Mouse (Mus musculus) cerebral cortex, adult 2 months (tissue): ENCODE measurements around the gene Galm.

Experiments
- WGBS: fragments of 180-500 bp; shearing (Covaris S2); methylation state at CpG from one replicate; pipeline ENCODE4 v1.1.7; 2018; 5-methylcytosine and 5-hydroxymethylcytosine counted together

Galm gene

DNA sequence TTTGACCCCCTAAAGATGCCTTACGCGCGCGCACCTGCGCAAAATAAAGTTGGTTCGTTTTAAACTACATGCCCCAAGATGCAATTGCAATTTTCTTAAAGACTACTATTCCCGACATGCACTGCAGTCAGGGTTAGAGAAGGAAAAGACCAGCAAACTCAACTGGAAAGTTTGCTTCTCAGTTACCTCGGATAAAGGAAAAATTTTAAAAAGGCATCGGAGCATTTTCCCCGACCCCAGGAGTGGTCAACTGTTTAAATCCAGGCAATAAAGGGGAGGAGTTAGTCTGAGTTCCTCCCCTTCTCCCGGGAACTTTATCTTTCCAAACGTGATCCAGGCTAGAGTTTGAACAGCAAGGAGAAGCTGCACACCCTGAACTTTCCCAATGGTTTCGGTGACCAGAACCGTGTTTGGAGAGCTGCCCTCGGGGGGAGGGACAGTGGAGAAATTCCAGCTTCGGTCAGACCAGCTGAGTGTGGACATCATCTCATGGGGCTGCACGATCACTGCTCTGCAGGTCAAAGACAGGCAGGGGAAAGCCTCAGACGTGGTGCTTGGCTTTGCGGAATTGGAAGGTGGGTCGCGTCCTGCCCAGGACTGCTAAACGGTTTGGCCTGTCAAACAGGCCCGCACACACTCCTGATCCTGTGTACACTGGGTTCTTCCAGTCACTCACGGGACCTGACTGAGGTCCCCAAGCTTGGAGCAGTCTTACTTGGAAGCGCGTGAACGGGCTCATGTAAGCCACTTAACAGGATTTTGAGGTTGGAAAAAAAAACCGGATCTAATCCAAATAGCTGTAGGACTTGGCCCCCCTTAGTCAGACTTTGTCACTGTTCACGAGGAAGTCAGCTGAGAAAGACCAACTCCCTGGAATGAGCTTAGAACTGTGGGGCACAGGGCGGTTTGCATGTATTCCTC lies at the start of gene Galm:
Gene Galm, plus strand, starts transcription at position 141 of the 921 bp plus-strand sequence.
- 9% methylated on average over 30 of the region's 30 CpGs for WGBS

DNA sequence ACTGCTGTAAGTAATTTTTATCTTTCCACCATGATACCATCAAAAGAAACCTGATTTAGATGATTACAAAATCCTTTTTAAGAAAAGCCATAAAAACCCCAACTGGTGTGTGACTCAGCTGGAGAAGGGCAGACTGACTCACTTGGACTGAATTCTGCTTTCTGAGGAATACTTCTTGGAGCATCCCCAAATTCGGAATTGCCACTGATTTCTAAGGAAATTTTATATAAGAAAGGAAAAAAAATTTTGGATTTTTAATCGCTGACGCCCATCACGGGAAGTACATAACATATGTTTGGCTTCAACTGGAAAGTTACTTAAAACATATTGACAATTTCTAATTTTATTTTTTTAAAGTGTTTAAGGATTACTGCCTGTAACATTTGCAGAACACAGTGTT lies 48.5 kb upstream of the Galm start:
- 49% methylated on average over 4 of the region's 4 CpGs for WGBS

DNA sequence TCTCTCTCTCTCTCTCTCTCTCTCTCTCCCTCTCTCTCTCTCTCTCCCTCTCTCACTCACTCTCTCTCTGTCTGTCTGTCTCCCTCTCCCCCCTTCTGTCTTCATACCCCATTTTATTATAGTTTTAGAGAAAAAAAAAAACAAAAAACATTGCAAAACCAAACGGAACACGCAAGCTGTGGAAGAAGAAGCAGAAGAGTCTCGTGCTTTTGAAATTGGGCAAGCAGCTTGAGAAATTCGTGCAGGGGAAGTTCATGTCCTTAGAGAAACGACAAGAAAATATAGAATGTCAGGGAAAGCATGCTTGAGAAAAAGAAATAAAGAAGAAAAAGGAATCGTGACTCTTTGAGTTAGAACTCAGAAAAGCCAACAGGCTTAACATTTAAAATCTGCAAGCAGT lies 44.0 kb upstream of the Galm start:
- WGBS = 43% methylated on average over 6 of the region's 6 CpGs

DNA sequence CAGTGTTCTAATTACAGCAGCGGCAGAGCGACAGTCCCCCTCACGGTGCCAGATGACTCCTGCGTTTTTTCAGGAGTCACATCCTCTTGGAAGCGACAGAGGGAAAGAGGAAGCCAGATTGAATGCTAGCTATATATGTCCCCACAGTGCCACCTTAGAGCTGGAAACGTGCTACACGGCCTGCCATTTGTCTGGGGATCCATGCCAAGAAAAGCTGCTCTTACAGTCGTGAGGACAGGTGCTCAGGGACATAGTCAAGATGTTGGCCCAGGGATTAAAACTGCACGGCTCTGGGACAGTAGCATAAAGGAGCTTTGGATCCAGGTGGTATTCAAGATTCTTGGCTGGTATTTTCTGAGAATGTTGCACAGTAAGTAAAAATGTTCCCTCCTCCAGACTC lies 42.8 kb upstream of the Galm start:
- WGBS = 36% methylated on average over 9 of the region's 9 CpGs

DNA sequence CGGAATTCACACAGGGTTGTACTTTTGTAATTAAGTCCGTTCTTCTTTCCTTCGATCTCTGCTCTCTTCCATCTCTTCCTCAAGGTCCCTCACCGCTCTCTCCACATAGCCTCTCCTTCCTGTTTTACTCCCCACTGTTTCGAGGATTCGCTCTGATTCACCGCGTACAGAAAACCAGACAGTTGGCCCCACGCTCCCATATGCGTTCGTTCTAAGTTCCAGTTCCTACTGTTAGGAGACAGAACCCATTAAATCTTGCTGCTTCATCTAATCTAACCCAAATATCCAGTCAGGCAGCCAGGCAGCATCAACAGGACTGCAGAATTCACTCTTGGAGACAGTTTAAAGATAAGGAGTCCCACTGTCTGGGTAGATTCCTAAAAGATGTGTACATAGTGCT lies 40.7 kb upstream of the Galm start:
- 80% methylated on average over 11 of the region's 11 CpGs for WGBS

DNA sequence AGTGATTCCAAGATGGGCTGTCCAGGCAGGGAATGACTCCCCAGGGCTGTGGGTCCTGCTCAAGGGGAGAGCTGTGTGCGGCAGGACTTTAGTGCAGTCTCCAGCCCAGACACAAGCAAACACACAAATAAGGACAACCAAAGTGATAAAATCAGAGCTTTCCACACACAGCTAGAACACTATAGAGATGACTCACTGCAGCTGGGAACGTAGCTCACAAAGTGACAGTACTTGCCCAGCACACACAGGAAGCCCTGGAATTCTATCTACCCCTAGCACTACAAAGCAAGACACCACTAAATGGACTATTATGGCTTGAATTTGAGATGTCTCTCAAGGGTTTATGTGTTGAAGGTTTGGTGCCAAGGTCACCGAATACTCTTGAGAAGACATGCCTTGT lies 39.1 kb upstream of the Galm start:
- 58% methylated on average over 3 of the region's 3 CpGs for WGBS

DNA sequence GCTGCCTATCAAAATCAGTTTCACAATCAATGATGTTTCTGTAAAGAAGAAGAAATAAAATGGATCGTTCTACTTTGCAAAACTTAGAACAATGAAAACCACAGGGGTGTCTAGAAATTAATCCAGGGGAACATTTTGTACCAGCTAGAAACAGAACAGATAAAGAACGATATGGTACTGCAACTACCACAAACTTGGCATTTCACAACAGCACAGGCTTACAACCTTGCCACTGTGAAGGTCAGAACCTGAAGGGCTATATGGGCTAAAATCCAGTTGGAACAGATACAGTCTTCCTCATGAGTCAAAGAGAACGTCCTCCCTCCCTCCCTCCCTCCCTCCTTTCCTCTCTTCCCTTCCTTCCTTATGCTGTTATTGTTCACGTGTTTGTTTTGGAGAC lies 36.7 kb upstream of the Galm start:
- 67% methylated on average over 4 of the region's 4 CpGs for WGBS

DNA sequence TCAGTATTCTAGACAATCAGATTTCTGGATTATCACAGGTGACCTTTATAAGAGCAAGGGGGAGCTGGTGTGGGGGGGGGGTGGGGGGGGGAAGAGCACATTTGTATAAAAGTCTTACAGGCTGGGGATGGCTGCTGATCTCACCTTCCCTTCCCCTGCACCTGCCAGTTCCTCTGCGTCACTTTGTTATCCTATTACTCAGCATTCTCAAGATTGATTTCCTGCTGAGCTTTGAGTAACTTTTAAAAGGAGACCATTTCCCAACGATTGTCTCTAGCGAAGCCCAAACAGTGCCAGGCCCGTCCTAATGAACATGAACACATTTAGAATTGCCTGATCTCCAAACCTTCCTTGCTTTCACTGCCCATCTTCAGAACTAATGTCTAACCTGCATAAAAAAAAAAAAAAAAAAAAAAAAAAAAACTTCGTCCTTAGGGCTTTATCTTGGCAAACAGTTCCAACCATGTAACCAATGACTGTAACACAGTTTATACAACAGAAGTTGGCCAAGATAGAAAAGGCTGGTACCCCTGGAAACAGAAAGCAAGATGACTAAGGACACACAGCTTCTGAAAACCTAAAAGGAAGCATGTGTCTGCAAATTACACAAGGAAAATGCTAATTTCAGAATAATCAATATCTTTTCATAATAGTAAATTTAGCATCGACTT lies 35.3 kb upstream of the Galm start:
- WGBS = 54% methylated on average over 6 of the region's 6 CpGs

DNA sequence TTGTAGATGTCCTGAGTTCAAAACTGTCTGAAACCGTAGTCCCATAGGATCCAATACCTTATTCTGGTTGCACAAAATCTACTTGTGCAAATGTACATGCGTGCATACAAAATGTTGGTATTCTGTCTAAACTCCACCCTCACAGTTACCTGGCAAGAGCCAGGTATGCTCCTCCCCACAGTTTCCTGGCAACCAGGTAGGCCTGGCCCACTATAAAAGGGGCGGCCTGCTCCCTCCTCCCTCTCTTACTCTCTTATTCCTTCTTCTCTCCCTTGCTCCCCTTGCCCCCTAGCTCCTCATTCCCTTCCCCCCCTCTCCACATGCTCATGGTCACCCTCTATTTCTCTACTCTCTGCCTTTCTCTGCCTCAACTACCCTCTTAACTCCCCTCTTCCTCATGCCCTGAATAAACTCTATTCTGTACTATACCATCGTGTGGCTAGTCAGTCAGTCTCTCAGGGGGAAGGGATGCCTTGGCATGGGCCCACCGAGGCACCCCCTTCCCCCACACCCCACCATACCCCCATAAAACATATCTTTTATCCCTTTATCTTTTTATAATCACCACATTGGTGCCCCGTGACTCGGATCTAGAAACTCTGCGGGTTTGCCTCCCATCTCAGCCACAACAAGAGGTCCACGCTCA lies 31.9 kb upstream of the Galm start:
- 86% methylated on average over 9 of the region's 9 CpGs for WGBS

DNA sequence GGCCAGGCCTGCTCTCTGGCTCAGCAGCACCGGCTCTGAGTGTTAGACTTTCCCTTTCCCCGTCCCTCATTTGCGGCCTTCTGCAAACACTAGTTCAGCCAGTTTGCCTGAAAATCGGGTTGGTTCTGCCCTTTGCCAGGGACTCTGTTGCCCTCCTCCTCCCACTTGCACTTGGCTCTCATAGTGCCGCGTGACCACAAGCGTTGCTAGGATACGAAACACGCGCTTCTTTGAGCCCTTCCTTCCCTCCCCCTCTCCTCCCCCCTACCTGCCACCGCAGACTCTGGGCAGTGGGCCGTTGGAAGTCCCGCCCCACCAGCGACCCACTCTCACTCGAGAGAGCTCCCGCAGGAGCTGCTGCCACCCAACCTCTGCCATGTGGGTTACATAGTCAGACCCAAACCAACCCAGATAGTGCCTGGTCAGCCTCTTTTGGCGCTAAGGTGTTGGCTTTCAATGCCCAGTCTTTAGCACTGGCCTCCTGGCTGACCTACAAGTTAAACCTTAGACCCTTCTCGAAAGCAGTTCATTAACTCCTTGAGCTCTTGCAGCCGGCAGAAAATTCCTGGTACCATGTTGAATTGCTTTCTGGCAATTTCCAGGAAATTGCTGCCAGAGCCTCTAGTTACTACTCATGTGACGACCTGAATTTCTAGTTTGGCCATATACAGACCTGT lies 31.1 kb upstream of the Galm start:
- 26% methylated on average over 20 of the region's 20 CpGs for WGBS

DNA sequence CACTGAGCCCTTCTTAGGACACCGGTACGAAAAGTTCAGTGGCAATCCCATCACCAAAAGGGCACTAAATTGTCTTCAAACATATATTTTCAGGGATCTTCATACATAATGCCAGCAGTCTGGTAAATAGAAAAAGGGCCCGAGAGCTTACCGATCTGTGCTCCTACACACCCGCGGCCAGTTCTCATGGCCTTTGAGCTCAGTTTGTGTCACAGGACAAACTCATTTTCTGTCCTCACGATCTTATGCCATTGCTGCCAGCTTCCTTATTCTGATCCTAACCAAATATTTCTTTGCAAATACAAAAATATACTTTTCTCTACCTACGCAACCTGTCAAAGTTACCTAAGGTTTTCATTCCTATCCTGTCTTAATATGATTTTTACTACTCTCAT lies 30.6 kb upstream of the Galm start:
- WGBS = 92% methylated on average over 8 of the region's 8 CpGs

DNA sequence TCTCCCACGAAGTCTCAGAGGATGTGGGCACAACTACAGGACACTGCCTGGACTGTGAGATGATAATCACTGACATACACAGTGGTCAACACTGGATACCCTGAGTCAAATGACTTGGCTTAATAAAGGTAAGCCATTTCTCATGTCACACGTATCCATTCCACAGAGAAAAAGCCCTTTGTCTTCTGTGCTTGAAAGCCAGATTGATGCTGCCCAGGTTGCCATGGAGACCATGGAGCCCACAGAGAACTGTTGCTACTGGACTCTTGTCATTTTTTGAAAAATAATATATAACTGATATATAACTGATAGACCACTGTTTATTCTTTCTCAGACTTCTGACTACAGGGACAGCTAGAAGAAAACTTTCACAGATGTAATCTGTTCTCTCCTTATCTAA lies 30.1 kb upstream of the Galm start:
- 45% methylated on average over 2 of the region's 2 CpGs for WGBS

DNA sequence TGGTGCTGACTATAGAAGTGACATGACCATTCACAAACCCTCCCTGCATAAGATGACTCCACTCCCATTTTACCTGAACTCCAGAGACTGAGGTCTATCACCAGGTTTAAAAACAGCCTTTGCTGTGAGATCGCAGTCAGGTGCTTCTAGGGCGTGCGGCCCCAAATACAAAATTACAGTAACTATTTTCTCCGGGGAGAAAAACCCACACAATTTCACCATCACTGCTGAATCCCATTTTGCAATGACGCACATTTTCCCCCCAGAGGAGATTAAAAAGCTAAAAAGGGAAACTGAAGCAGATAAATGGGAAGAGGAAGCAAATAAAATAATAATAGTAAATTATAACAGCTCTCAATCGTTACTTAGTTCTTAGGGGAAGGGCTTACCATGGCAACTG lies 27.4 kb upstream of the Galm start:
- WGBS = 50% methylated on average over 6 of the region's 6 CpGs

DNA sequence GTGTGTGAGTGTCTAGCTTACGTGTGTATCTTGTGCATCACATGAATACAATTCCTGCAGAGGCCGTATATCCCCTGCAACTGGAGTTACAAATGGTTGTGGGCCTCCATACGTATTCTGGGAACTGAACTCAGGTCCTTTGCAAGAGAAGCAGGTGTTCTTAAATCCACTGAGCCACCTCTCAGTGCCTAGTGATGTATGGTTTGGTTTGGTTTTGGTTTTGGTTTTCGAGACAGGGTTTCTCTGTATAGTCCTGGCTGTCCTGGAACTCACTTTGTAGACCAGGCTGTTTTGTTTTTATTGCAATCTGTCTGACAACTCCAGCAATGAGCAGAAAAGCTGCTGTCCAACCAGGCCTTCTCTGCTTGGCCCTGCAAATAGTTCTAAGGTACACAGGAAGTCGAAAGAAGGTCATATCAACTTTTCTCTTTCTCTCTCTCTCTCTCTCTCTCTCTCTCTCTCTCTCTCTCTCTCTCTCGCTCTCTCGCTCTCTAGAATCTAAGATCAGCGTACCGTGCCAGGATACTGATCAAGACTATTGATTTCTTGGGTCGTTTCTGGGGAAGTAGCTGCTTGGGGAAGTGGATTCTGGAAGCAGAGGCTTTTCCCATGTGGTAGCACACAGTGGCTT lies 21.8 kb upstream of the Galm start:
- 91% methylated on average over 10 of the region's 10 CpGs for WGBS

DNA sequence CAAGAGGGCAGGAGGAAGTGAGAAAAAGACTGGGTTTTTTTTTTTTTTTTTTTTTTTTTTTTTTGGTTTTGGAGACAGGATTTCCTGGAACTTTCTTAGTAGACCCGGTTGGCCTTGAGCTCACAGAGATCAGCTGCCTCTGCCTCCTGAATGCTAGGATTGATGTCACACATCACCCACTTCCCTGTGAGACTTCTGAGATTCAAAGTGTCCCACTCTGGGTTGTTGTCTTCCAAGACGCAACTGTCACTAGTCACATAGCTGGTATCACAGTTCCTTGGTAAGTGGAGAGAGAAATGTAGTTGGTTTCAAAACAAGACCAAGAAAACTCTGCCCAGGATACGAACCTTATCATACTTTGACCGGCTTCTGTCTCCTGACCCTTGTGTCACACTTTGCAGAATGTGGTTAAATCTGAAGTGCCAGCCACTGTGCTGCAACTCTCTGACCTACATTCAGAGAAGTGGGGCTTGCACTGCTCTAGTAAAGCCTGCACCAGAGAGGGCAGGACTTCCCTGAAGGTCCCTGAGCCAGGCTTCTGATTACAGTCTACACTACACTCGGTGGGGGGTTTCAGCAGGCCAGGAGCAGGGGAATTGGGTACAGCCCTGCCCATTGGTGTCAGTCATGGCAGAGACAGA lies 14.5 kb upstream of the Galm start:
- WGBS = 73% methylated on average over 5 of the region's 5 CpGs

DNA sequence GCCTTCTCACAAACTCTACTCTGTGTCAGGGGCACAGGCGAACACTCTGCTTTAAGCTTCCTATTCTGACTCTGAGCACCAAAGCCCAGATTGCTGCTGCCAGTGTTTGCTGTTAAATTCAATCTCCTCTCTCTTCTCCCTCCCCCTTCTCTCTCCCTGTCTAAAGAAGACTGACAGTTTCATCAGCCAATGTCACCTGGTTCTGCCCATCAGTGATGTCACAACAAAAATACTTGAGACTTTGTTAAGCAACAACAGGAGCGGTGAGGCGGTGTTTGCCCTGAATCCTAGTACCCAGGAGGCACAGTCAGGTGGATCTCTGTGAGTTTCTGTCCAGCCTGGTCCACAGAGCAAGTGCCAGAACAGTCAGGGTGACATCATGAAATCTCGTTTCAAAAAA lies 13.8 kb upstream of the Galm start:
- 93% methylated on average over 4 of the region's 4 CpGs for WGBS

DNA sequence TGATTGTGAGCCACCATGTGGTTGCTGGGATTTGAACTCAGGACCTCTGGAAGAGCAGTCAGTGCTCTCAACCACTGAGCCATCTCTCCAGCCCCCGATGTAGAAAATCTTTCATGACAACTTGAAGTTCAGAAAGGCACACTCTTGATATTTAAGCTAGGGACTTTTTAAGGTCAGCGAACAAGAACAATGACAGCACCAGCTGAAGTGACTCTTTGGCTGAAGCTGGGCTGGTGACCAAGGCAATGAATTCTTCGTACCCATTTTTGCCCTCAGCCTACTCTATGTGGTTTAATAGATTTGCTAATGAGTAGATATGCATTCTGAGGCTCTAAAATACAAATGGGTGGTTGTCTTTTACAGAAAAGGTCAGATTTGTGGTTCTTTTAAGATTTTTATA lies 6.9 kb upstream of the Galm start:
- 93% methylated on average over 3 of the region's 3 CpGs for WGBS

DNA sequence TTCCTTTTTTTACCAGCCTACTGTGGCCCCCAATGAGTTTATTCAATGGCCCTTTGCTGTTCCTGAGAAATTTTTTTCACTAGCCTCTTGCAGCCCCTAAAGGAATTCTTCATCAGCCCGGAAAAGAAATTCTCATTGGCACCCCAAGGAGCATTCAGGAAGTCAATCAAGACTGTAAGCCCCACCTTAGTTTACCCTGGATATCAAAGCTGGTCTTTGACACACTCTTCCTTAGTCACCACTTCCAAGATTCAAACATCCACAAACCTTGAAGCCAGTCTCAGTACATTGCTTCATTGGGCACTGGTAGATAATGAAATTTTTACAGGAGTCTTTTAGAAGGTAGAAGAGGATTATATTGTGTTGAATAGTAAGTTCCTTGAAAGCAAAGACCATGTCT lies 5.4 kb upstream of the Galm start:
- 50% methylated on average over 1 of the region's 1 CpGs for whole genome bisulfite sequencing

DNA sequence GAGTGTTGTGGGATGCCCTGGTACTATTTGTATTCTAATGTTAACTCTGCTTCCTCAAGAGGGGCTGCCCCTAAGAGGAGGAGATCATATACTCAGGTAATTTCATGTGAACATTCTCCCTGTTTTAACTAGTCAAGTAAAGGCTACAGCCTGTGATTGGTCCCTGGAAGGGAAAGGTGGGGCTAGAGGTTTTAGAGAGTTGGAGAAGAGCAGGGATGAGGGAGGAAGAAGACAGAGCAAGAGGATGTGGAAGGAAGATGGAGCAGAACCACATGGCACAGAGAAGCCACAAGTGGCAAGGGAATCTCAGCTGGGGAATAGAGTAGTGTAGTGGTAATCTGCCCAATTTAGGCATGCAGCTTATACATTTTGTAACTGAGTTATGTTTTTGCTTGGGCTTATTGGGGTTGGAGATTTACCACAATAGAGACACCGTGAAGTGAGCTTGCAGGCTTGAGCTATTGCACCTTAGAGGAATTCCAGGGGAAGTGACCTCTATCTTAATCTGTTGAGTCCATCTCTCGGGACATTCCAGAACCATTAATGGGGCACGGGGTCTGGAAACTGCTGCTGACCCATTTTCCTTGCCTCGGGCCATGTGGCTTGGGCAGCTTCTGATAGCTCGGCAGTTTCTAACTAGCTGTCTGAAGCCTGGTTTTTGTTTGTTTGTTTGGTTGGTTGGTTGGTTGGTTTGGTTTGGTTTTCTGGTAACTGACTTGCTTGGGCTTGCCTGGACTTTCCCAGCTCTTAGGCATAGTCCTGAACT lies 2.1 kb upstream of the Galm start:
- WGBS = 94% methylated on average over 5 of the region's 5 CpGs

DNA sequence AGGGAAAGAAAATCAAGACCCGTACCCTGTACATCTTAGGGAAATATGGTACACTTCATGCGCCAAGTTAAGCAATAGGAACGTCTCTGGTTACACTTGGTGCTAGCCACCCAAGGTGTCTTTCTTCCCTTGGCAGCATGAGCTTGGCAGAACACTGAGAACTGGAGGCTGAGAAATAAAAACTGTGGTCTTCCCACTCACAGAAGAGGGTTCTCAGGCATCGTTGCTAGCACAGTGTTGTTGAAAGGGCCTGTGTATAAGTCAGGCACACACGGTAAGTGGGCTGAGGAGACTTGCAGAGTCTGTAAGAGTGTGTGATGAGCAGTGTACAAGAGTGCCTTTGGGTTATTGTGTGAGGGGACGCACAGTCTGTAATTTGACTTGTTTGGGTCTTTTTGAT lies 1.1 kb upstream of the Galm start:
- 53% methylated on average over 6 of the region's 6 CpGs for WGBS
